Mouse (Mus musculus): ENCODE data around the gene Gm8126. TPM values are rescaled to one million over a fixed set of nuclear protein-coding genes. Genes with fewer than 3 reads are reported as not detected.
"Not testable (repeated sequence)": the region's sequence is repeated elsewhere in the genome, so short reads cannot be mapped to it uniquely, and the experiment has no call there.

Gm8126 gene
- not detected in 2 replicates for polyA plus RNA-seq (2015; fragmentation: Nextera tagmentation; extraction: Ambion mirVana)

DNA sequence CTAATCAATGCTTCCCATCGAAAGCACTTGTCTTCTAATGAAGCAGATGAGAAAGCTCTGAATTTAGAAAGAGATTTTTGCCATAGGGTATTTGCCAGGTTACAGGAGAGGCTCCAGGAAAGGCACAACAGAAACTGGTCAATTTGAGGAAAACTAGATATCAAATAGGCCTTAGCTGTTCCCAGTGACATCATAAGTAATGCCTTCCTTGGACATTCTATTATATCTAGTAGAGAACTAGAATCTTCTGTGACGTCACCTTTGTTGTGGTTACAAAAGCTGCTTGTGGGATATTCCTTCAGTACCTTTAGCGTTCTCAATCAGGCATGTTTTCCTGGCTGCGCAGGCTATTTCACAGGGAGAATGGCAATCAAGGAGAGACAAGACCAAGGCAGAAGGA is at the start of gene Gm8126:
Gene Gm8126, plus strand, starts transcription at position 301 of the 400 bp plus-strand sequence.
- not testable (repeated sequence) for H3K4me3 ChIP-seq; H3K9ac ChIP-seq; H3K9me3 ChIP-seq; H3K27ac ChIP-seq; H3K27me3 ChIP-seq (replicated peaks); ATAC-seq (replicated peaks); H3K4me1 ChIP-seq; H3K36me3 ChIP-seq (replicated peaks); H3K4me2 ChIP-seq
- WGBS: 95% methylated on average over 3 of the region's 4 CpGs

GRCm38 (mm10) chr14:43235204-43235603 is 23.2 kb upstream of the Gm8126 start, which contains the start of gene Gm8122:
Gene Gm8122, minus strand, starts transcription at chr14:43235304.
- not testable (repeated sequence) for H3K36me3 ChIP-seq (replicated peaks); H3K4me2 ChIP-seq; ATAC-seq (replicated peaks); H3K27me3 ChIP-seq (replicated peaks); H3K4me1 ChIP-seq; H3K9me3 ChIP-seq; H3K27ac ChIP-seq; H3K4me3 ChIP-seq; H3K9ac ChIP-seq
- 91% methylated on average over 4 of the region's 4 CpGs for WGBS

GRCm38 (mm10) chr14:43237769-43238168 is 20.7 kb upstream of the Gm8126 start:
- H3K9me3 ChIP-seq; H3K4me3 ChIP-seq; H3K9ac ChIP-seq; H3K4me2 ChIP-seq; H3K4me1 ChIP-seq; ATAC-seq (replicated peaks); H3K36me3 ChIP-seq (replicated peaks); H3K27me3 ChIP-seq (replicated peaks); H3K27ac ChIP-seq: not testable (repeated sequence)

- not testable (repeated sequence) for H3K36me3 ChIP-seq (replicated peaks); H3K4me3 ChIP-seq; H3K27ac ChIP-seq; H3K9ac ChIP-seq; H3K4me1 ChIP-seq; ATAC-seq (replicated peaks); H3K4me2 ChIP-seq; H3K27me3 ChIP-seq (replicated peaks); H3K9me3 ChIP-seq
- WGBS: 25% methylated on average over 11 of the region's 12 CpGs
These were observed 8.8 kb upstream of the Gm8126 start for GRCm38 (mm10) chr14:43249611-43250170.

DNA sequence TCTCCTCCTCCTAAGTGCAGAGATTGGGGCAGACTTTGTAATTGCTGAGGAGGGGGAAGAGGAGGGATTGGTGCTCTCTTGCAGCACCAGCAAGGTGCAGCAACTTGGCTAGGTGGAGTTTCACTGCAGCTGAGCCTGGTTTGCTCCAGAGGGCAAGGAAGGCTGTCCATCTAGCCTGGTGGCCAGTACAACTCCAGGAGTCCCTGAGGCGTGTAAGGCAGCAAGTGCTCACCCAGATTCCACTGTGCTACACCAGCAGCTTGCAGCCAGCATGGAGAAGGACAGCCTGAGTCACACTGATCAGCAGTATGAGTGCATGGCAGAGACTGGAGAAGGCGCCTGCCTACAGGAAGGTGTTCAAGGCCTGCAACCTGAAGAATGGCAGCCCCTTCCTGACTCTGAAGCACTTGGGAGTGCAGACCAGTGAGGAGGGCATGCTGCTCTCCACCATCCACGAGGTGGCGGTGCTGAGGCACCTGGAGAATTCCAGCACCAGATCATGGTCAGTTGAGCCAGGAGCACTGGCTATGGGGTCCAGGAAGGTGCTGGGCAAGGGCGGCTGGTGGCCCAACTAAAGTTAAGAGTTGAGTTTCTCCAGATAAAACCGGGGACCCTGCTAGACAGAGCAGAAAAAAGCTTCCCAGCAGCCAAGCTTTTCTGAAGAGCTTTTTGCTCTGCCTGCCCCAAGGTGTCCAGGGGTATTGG is 7.7 kb upstream of the Gm8126 start:
- H3K27me3 ChIP-seq (replicated peaks); H3K9ac ChIP-seq; H3K4me3 ChIP-seq; H3K36me3 ChIP-seq (replicated peaks); H3K27ac ChIP-seq; H3K9me3 ChIP-seq; H3K4me1 ChIP-seq; H3K4me2 ChIP-seq; ATAC-seq (replicated peaks): not testable (repeated sequence)
- 41% methylated on average over 5 of the region's 6 CpGs for WGBS

GRCm38 (mm10) chr14:43256511-43256910 is 1.9 kb upstream of the Gm8126 start:
- H3K4me1 ChIP-seq; H3K27me3 ChIP-seq (replicated peaks); H3K36me3 ChIP-seq (replicated peaks); H3K9ac ChIP-seq; H3K9me3 ChIP-seq; H3K27ac ChIP-seq; H3K4me2 ChIP-seq; ATAC-seq (replicated peaks); H3K4me3 ChIP-seq: not testable (repeated sequence)
- 78% methylated on average over 1 of the region's 1 CpGs for WGBS

DNA sequence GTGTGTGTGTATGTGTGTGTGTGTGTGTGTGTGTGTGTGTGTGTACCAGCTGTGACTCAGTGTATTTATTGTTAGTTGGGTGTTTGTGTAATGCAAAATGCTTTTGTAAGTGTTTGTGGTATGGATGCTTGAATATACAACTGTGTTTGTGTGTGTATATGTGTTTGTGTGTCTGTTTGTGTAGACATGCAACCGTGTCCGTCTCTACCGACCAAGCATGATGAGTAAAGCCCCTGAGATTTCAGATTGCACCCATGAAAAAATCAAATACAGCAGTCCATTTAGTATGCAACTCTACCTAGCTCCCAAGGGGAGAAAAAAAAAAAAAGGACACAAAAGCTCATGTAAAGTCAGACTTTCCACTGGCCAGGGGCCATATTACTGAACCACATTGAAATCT is 5.0 kb downstream of the Gm8126 start:
- WGBS: 93% methylated on average over 3 of the region's 3 CpGs
- H3K27me3 ChIP-seq (replicated peaks); ATAC-seq (replicated peaks); H3K36me3 ChIP-seq (replicated peaks); H3K4me1 ChIP-seq; H3K9ac ChIP-seq; H3K9me3 ChIP-seq; H3K4me3 ChIP-seq; H3K27ac ChIP-seq; H3K4me2 ChIP-seq: not testable (repeated sequence)

DNA sequence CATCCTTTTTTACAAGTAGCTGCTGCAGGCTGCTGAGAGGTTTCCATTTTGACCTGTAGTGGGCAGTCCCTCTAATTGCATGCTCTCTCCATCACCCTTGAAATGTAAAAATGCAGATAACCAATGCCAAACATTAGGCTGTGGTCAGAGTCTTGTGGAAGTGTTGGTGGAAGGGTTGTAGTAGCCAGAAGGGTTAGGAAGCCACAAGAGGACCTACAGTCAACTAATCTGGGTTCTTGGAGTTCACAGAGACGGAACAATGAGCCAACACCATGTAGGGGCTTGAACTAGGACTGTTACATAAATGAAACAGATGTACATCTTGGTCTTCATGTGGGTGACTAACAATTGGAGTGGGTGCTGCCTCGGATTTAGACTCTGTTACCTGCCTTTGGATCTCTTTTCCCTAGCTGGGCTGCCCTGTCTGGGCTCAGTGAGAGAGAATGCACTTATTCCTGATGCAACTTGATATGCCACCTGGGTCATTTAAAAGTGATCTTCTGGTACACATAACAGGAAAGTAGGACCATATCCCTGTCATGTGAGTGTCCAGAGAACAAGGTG is 10.2 kb downstream of the Gm8126 start:
- not testable (repeated sequence) for H3K4me2 ChIP-seq; ATAC-seq (replicated peaks); H3K36me3 ChIP-seq (replicated peaks); H3K27ac ChIP-seq; H3K4me1 ChIP-seq; H3K9ac ChIP-seq; H3K9me3 ChIP-seq; H3K4me3 ChIP-seq; H3K27me3 ChIP-seq (replicated peaks)
- 46% methylated on average over 2 of the region's 2 CpGs for WGBS

DNA sequence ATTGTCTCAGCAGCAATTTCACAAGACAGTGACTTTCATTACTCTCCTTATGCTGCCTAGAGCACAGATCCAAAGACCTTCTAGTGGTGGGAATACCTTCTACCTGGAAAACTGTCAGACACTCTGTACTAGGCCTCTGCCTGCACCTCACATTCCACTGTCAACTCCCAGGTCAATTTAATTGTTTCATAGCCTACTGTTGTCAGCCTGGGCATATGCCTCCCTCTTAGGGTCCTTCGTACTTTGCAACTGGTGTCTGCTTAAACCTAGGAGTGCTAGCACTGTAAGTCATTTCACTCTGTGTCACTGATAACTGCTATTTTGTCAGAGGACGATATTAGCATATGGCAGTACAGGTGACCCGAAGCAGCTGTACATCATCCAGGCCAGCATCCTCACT is 10.8 kb downstream of the Gm8126 start:
- not testable (repeated sequence) for H3K36me3 ChIP-seq (replicated peaks); H3K4me2 ChIP-seq; H3K27ac ChIP-seq; ATAC-seq (replicated peaks); H3K27me3 ChIP-seq (replicated peaks); H3K9me3 ChIP-seq; H3K4me1 ChIP-seq; H3K4me3 ChIP-seq; H3K9ac ChIP-seq
- WGBS: 88% methylated on average over 3 of the region's 3 CpGs

DNA sequence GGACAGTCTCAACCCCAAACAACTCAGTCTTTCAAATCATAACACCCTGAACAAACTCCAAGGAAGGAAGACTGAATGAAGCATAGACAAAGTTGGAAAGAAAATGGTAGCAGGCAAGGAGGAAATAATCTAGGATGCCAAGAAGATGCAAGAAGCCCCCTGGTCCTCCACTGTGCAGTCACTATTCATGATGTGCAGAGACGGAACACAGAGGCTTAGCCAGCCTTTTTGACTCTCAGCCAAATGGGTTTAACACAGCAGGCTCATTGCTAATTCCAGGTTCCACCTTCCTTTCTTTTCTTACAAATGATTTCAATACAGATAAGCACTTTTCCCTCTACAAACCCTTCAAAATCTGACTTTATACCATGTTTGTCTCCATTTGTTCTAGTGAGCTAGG is 14.7 kb downstream of the Gm8126 start:
- not testable (repeated sequence) for ATAC-seq (replicated peaks); H3K4me3 ChIP-seq; H3K4me2 ChIP-seq; H3K9me3 ChIP-seq; H3K4me1 ChIP-seq; H3K9ac ChIP-seq; H3K36me3 ChIP-seq (replicated peaks); H3K27ac ChIP-seq; H3K27me3 ChIP-seq (replicated peaks)
- 54% methylated on average over 1 of the region's 1 CpGs for WGBS

DNA sequence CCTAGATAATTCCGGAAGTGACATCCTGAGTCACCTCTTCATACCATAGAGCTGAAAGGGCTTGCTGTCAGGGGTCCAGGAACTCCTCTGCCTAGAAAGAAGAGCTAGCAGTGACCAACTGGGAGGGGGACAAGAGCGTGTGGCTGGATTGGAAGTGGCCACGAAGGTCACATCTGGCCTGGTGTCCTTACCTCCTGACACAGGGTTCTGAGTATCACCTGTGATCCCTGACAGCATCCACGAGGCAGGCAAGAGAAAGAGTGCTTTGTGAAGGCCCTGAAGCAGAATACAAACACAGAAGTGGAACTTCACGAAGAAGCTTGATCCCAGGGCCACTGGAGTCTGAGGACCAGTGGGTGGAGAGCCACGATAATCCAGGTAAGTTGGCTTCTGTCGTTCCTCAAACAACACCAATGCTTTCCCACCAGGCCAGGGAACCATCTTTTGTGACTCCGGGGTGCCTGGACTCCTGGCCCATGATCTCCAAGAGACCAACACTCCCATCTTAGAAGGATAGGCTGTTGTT is 16.6 kb downstream of the Gm8126 start, which contains the start of gene Gm9732:
Gene Gm9732, plus strand, starts transcription at position 51 of the 526 bp plus-strand sequence.
- not testable (repeated sequence) for H3K4me2 ChIP-seq; H3K27ac ChIP-seq; H3K9ac ChIP-seq; H3K36me3 ChIP-seq (replicated peaks); ATAC-seq (replicated peaks); H3K4me3 ChIP-seq; H3K9me3 ChIP-seq; H3K27me3 ChIP-seq (replicated peaks); H3K4me1 ChIP-seq
- 86% methylated on average over 8 of the region's 8 CpGs for WGBS

GRCm38 (mm10) chr14:43275752-43276151 is 17.3 kb downstream of the Gm8126 start:
- H3K4me1 ChIP-seq; H3K27me3 ChIP-seq (replicated peaks); H3K4me2 ChIP-seq; H3K27ac ChIP-seq; ATAC-seq (replicated peaks); H3K9me3 ChIP-seq; H3K9ac ChIP-seq; H3K4me3 ChIP-seq; H3K36me3 ChIP-seq (replicated peaks): not testable (repeated sequence)
- 77% methylated on average over 1 of the region's 1 CpGs for WGBS

GRCm38 (mm10) chr14:43277468-43277867 is 19.0 kb downstream of the Gm8126 start:
- not testable (repeated sequence) for H3K27me3 ChIP-seq (replicated peaks); H3K4me3 ChIP-seq; H3K27ac ChIP-seq; H3K4me2 ChIP-seq; ATAC-seq (replicated peaks); H3K9ac ChIP-seq; H3K36me3 ChIP-seq (replicated peaks); H3K9me3 ChIP-seq; H3K4me1 ChIP-seq
- WGBS: 74% methylated on average over 2 of the region's 2 CpGs
